Mouse (Mus musculus) stomach, postnatal 0 days (tissue): ENCODE data around the gene Kat6b.

Experiments
- CTCF ChIP-seq: IDR thresholded peaks from 2 replicates; pipeline ENCODE4 v1.5.1; 2016; ENCODE audit warnings: antibody characterized with exemption, low read depth, mild to moderate bottlenecking, moderate library complexity
- EP300 ChIP-seq: optimal IDR thresholded peaks from 2 replicates; pipeline ENCODE3; 2016; ENCODE audit warnings: antibody characterized with exemption

- TF ChIP-seq CTCF (no peak), EP300 (no peak)
Measured at GRCm38 (mm10) chr14:21463117-21463712, 18.0 kb upstream of the Kat6b start.
